Mouse (Mus musculus): ENCODE results near the gene Wnt3a.
A peak's percentile ranks its signal among the peaks of the same experiment; 100 is the strongest.

Gene Wnt3a

GRCm38 (mm10) chr11:59262308-59262707 lies 28.2 kb downstream of the Wnt3a start:
- DNase-seq (ENCODE audit: low spot score in 2 of 2), result no peak

GRCm38 (mm10) chr11:59260706-59261493 lies 29.7 kb downstream of the Wnt3a start:
- peak; percentile 73 to 74 for DNase-seq (ENCODE audit: low spot score in 2 of 2)

- no peak for DNase-seq (ENCODE audit: low spot score in 2 of 2)
Observed at GRCm38 (mm10) chr11:59259647-59260046, 30.9 kb downstream of the Wnt3a start.

GRCm38 (mm10) chr11:59248101-59248500 lies 42.5 kb downstream of the Wnt3a start:
- no peak for DNase-seq (ENCODE audit: low spot score in 2 of 2)

- no peak for DNase-seq (ENCODE audit: low spot score in 2 of 2)
Observed at GRCm38 (mm10) chr11:59243856-59244255, 46.7 kb downstream of the Wnt3a start.

- DNase-seq (ENCODE audit: low spot score in 2 of 2), result no peak
Observed at GRCm38 (mm10) chr11:59241841-59242240, 48.7 kb downstream of the Wnt3a start.

- no peak for DNase-seq (ENCODE audit: low spot score in 2 of 2)
Observed at GRCm38 (mm10) chr11:59239796-59240195, 50.8 kb downstream of the Wnt3a start.

- no peak for DNase-seq (ENCODE audit: low spot score in 2 of 2)
Observed at GRCm38 (mm10) chr11:59239428-59239785, 51.1 kb downstream of the Wnt3a start.

GRCm38 (mm10) chr11:59238525-59239427 lies 51.8 kb downstream of the Wnt3a start:
- peak; percentile 60 to 80 for DNase-seq (ENCODE audit: low spot score in 2 of 2)

- no peak for DNase-seq (ENCODE audit: low spot score in 2 of 2)
Observed at GRCm38 (mm10) chr11:59232797-59233196, 57.8 kb downstream of the Wnt3a start.

- DNase-seq (ENCODE audit: low spot score in 2 of 2), result peak; percentile 73 to 86
Observed at GRCm38 (mm10) chr11:59230144-59230760, 60.3 kb downstream of the Wnt3a start.

- DNase-seq (ENCODE audit: low spot score in 2 of 2), result peak; percentile 98 to 99
Observed at GRCm38 (mm10) chr11:59228122-59228953, 62.2 kb downstream of the Wnt3a start, which contains the start of gene Arf1. TSS of gene Arf1 (minus strand) at chr11:59228270.

- DNase-seq (ENCODE audit: low spot score in 2 of 2), result no peak
Observed at GRCm38 (mm10) chr11:59227604-59228121, 62.9 kb downstream of the Wnt3a start.

- DNase-seq (ENCODE audit: low spot score in 2 of 2), result no peak
Observed at GRCm38 (mm10) chr11:59226787-59227603, 63.6 kb downstream of the Wnt3a start.

- no peak for DNase-seq (ENCODE audit: low spot score in 2 of 2)
Observed at GRCm38 (mm10) chr11:59226251-59226650, 64.3 kb downstream of the Wnt3a start.

- no peak for DNase-seq (ENCODE audit: low spot score in 2 of 2)
Observed at GRCm38 (mm10) chr11:59225167-59225566, 65.4 kb downstream of the Wnt3a start.

GRCm38 (mm10) chr11:59224470-59224869 lies 66.1 kb downstream of the Wnt3a start:
- DNase-seq (ENCODE audit: low spot score in 2 of 2), result no peak

- DNase-seq (ENCODE audit: low spot score in 2 of 2), result no peak
Observed at GRCm38 (mm10) chr11:59224025-59224424, 66.5 kb downstream of the Wnt3a start.

- no peak for DNase-seq (ENCODE audit: low spot score in 2 of 2)
Observed at GRCm38 (mm10) chr11:59222306-59222705, 68.2 kb downstream of the Wnt3a start.

- DNase-seq (ENCODE audit: low spot score in 2 of 2), result no peak
Observed at GRCm38 (mm10) chr11:59221604-59222003, 68.9 kb downstream of the Wnt3a start.

All from spleen, postnatal 4 days (tissue).